Mouse (Mus musculus) CD4-positive, CD25-positive, alpha-beta regulatory T cell, adult 2 months (primary cell): ENCODE data around the gene Pidd1.

Source experiments
- DNase-seq: peaks from one replicate; pipeline ENCODE4 v3.0.0-alpha.2; 2012; ENCODE audit warnings: low read depth, low spot score

Pidd1 gene

GRCm38 (mm10) chr7:141435856-141436522 lies 7.8 kb downstream of the Pidd1 start:
- no peak for DNase-seq

- peak; percentile 84 for DNase-seq
Observed at GRCm38 (mm10) chr7:141435129-141435855, 8.5 kb downstream of the Pidd1 start.

DNA sequence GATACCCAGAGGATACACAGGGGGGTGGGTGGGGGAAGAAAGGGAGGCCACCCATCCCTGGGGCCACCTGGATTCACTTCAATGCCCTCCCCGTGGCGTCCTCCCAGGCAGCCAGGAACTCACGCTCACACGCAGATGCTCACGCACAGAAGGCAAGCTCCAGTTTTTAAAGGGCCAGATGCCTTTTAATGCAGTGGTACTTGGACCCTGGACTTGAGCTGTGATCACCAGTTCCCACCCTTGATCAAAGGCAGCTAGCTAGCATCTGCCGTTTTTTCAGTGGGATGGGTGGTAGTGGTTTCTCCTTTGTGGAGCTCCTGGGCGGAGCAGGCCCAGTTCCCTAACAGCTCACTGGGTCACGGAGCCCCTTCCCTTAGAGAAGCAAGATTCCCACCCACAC lies 9.4 kb downstream of the Pidd1 start:
- DNase-seq = peak; percentile 54

- no peak for DNase-seq
Observed at GRCm38 (mm10) chr7:141433517-141434400, 10.1 kb downstream of the Pidd1 start.

DNA sequence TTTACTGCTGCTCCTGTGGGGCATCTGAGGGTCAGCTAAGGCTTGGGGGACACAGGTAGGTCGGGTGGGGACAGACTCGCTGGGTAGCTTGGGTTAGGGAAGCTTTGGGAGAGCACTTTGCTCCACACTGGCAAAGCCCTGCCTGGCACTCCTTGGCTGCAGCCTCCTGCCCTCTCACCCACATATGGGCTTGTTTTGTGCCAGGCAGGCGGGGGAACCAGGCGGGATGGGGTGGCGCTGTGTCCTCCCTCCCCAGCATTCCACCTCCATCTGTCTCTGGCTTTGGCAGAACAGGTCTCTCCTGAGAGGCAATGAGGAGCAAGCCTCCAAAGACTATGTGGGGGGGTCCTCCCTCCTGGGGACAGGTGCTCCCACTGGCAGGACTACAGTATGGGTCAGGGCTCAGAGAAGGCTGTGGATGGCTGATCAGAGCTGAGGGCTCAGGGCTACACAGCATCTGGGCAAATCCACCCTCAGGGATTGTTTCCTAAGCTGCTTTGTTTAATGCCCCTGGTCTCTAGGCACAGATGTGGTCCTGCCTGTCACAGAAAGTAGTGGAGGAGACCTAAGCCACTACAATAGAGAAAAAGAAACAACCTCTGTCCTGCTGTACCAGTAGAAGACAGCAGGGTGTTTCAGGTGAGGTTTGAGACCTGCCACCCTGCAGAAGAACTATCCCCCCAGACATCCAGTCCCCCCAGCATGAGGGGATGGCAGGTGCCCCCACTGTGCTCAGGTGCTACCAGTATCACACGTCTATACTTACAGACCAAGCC lies 10.9 kb downstream of the Pidd1 start:
- no peak for DNase-seq

DNA sequence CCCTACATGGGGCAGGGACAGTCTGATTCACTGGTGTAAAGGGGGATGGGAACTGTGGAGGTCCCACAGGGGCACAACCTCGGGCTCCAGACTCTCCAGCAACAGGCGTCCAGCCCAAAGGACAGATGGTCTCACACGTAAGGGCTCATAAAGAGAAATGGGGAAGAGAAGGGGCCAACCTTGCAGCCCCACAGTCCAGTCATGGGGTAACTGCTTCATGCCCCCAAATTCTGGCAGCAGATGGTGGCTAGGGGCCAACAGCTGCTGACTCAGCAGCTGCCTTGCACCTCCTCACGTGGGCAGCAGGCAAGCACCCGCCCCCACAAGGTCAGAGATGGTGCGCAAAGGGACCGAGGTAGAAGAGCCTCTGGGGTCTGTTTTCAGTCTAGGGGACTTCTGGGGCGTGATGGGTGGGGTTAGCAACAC lies 11.6 kb downstream of the Pidd1 start:
- DNase-seq = no peak

DNA sequence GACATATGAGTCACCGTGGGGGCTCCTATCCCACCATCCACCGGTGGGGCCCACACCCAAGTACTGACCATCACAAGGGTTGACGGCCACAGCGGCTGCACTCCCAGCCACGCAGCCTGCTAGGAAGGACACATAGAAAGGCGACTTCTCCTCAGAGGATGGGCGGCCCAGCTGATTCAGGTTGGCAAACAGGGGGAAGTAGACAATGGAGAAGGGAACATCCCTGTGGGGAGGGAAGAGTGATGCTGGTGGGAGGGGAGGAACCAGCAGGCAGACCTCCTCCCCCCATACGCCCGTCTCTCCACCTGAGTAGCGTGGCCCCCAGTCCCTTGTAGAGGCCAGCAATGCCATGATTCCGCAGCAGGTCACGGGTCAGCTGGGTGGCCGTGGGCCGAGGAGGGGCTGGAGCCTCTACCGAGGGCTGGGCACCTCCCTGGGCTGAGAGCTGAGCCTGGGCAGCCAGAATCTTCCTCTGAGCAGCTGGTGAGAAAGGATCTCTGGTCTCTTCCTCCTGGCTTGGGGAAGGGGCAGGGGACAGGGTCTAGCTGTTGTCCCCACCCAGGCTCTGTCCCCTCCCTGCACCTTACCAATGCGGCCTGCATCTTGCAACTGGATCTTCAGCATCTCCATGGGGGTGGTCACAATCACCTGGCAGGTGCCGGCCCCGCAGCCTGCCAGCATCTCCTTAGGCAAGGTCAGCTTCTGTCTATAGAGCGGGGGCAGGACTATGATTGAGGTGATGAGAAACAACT lies 12.2 kb downstream of the Pidd1 start:
- DNase-seq = no peak

GRCm38 (mm10) chr7:141430585-141431240 lies 13.1 kb downstream of the Pidd1 start:
- DNase-seq = no peak

DNA sequence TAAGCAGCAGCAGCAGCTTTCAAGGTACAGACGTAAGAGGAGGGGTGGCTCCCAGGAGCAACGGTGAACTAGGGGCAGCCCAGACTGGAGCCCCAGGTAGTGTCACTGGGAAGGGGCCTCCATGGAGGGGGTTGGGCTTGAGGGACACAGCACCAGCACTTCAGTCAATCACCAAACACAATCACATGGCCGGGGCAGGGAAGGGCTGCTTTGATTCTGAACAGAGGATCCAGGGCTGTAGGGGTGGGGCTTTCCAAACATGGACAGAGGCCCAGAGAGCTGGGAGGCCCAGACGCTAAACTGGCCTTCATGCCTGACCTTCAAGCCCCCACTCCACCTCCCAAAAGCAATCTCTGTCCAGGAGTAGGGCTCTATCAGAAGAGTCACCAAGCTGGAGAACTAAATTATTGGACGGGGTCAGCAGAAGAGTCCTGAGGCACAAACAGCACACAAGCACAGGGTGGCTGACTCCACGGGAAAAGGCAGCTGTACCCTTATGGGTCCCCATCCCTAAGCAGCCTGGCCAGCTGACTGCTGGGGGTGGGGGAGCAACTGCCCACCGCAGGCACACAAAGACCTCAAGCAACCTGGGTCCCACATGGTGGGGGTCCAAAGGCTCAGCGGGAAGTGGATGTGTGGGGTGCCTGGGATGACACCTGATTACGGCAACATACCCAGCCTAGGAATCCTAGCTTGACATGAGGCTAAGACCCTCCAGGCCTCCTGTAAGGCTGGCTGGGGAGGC lies 13.8 kb downstream of the Pidd1 start:
- no peak for DNase-seq

DNA sequence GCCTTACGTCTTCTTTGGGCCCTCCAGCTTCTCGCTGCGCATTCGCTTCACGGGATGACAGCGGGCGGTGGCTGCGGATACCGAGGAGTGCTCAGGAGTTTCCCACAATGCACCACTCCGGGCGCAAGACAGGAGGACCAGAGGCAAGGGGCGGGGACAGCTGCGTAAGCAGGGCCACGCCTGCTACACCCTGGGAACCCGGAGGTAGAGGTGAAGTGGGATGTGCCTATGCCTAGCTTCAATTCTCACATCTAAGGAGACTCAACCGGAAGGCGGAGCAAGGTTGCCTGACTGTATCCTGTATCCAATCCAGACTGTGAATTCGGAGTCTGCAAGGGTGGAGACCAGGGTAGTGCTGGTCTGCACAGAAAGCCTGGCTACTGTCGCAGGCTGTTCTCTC lies 14.5 kb downstream of the Pidd1 start, which contains the start of gene Cend1:
TSS of gene Cend1 (minus strand) at position 182 of the 400 bp plus-strand sequence.
- DNase-seq = peak; percentile 59

GRCm38 (mm10) chr7:141428701-141429100 lies 15.1 kb downstream of the Pidd1 start:
- no peak for DNase-seq

DNA sequence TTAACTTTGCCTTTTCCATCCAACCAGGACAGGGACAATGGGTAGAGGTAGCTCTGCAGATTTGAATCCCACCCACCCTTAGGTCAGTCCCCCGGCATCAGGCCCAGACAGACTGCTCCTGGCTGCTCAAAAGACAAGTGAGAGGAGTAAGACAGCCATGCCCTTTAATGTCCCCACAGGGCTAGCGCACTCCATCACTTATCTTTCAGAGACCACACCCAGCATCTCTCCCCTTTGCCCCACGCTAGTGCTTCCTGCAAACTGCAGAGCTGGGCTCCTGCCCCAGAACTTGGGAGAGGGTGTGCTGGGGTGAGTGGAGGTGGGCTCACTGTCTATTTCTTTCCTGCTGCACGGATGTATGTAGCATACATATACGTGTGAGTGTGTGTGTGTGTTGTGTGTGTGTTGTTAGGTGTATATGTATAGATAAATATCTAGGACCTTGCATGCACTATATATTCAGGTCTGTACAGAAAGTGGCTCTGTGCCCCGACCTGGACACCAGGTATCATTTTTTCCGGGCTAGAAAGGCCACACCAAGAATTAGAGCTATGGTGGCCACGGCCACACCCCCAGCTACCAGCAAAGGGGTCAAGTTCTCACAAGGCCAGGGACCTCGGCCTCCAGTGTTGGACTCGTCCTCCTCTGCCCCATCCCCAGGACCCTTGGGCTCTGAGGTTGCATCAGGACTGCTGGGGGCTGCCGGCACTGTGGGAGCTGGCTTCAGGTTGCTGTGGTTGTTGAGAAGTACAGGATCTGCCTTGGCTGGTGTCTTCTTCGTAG lies 16.7 kb downstream of the Pidd1 start:
- DNase-seq = no peak

- no peak for DNase-seq
Observed at GRCm38 (mm10) chr7:141423811-141424210, 20.0 kb downstream of the Pidd1 start.

DNA sequence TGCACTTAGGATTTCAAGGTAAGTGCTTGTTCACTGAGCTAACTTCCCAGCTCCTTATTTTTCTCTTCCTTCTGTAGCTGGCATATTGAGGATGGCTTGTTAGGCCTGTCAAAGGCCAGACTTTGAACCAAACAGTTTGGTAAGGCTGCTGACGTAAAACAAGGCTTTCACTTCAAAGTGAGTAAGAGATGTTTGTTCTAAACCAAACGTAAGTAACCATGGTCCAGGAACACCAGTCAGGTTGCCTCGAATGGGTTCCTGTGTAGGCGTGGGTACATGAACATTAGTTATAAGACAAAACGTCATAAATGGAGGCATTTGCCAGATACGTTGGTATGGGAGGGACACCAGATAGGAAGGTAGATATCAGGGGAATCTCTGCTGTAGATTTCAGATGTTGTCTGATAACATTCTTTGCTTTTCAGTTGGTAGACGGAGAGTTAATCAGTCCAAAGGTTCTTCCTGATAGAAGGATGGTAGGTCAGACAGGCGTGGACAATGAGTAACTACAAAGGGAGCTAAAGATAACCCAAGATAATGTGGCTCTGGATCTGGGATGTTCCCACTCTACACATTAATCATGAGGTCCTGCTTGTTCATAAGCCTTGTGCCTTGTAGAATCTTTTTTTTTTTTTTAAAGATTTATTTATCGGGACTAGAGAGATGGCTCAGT lies 23.7 kb downstream of the Pidd1 start:
- no peak for DNase-seq

DNA sequence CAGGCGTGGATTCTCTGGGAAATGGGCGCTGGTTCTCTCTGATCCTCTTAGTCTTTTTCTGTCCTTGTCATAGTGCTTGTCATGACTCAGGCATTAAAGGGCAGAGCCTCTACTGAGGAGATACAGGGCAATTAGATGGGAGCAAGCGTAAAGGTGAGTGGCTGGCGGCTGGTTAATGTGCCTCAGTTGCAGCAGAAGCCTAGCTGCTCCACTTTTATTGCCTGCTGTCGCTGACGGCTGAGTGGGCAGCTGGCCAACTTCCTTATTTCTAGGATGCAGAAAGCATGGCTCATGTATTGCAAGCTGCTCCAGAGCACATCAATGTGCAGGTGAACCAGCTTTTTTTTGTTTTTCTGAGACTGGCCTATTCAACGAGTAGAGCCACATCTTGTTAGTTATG lies 24.9 kb downstream of the Pidd1 start:
- no peak for DNase-seq

- no peak for DNase-seq
Observed at GRCm38 (mm10) chr7:141417731-141418681, 25.8 kb downstream of the Pidd1 start.
